Mouse (Mus musculus) heart, embryonic 16.5 days (tissue): ENCODE results near the gene Mdfi. TPM values are rescaled to one million over a fixed set of nuclear protein-coding genes. Genes with fewer than 3 reads are reported as not detected.

Source experiments
- ATAC-seq: fragments of 200-750 bp; cut with Nextera tagmentation; replicated peaks from 2 replicates; pipeline ENCODE4 v1.8.0; 2017; ENCODE audit warnings: moderate number of reproducible peaks; ENCODE audit not compliant: insufficient read depth, low FRiP score; ENCODE audit errors: extremely low read depth
- H3K27ac ChIP-seq: fragments of 300-500 bp; sonication (generic); 2 replicates; pipeline ENCODE4 v1.5.1; 2014; ENCODE audit warnings: mild to moderate bottlenecking, low read length, control low read depth, moderate library complexity
- H3K27me3 ChIP-seq: fragments of 300-500 bp; sonication (generic); 2 replicates; pipeline ENCODE4 v1.6.1; 2014; ENCODE audit warnings: low read length, mixed read lengths; ENCODE audit not compliant: control insufficient read depth, insufficient read depth
- H3K36me3 ChIP-seq: fragments of 300-500 bp; sonication (generic); 2 replicates; pipeline ENCODE4 v1.6.1; 2014; ENCODE audit not compliant: control insufficient read depth, insufficient read depth
- H3K4me1 ChIP-seq: fragments of 300-500 bp; sonication (generic); 2 replicates; pipeline ENCODE4 v1.6.1; 2014; ENCODE audit warnings: low read length, mixed read lengths; ENCODE audit not compliant: control insufficient read depth, insufficient read depth
- H3K4me2 ChIP-seq: fragments of 300-500 bp; sonication (generic); 2 replicates; pipeline ENCODE4 v1.6.1; 2014; ENCODE audit warnings: low read depth, mild to moderate bottlenecking, control low read depth, low read length
- H3K4me3 ChIP-seq: fragments of 300-500 bp; sonication (generic); 2 replicates; pipeline ENCODE4 v1.5.1; 2014; ENCODE audit warnings: mild to moderate bottlenecking, control low read depth, low read length
- H3K9ac ChIP-seq: fragments of 300-500 bp; sonication (generic); 2 replicates; pipeline ENCODE4 v1.6.1; 2014; ENCODE audit warnings: low read length, control low read depth
- H3K9me3 ChIP-seq: fragments of 300-500 bp; sonication (generic); replicated peaks from 2 replicates; pipeline ENCODE4 v1.6.1; 2016; ENCODE audit warnings: low read length; ENCODE audit not compliant: control insufficient read depth
- WGBS: fragments of 180-500 bp; shearing (Covaris S2); extraction: QIAGEN DNeasy Blood & Tissue Kit; methylation state at CpG from one replicate; pipeline ENCODE4 v1.1.7; 2014; 5-methylcytosine and 5-hydroxymethylcytosine counted together
- polyA plus RNA-seq: library from polyadenylated mRNA; unstranded; fragments of >200 nt; fragmentation: Nextera tagmentation; extraction: Ambion mirVana; gene quantifications from 2 replicates; pipeline ENCODE4 v1.2.1, GENCODE M21; 2015

The Mdfi gene
- polyA plus RNA-seq, 1 experiment from 2014 or later: 9.7 TPM

- Histone ChIP-seq H3K4me3 (no peak overlapping the region), H3K36me3 (no peaks in the 10 kb centered on the region), H3K9ac (no peak overlapping the region), H3K4me2 (no peak overlapping the region), H3K27ac (no peak overlapping the region), H3K9me3 (no peaks in the 10 kb centered on the region), H3K27me3 (no peaks in the 10 kb centered on the region), H3K4me1 (peaks cover 25% of the 10 kb centered on the region)
- 75% methylated on average over 9 of the region's 9 CpGs for WGBS
- no peak for ATAC-seq
Observed at GRCm38 (mm10) chr17:47797383-47797782, 37.1 kb downstream of the Mdfi start.

GRCm38 (mm10) chr17:47796968-47797367 is 37.5 kb downstream of the Mdfi start:
- no peak for ATAC-seq
- H3K9ac ChIP-seq: no peak overlapping the region
- H3K4me1 ChIP-seq: peaks cover 26% of the 10 kb centered on the region
- 0 out of 2 replicates have a peak, but pooled peaks cover under 1% of the 10 kb centered on the region for H3K36me3 ChIP-seq
- H3K27ac ChIP-seq: no peak overlapping the region
- no peak overlapping the region for H3K4me2 ChIP-seq
- H3K4me3 ChIP-seq: no peak overlapping the region
- H3K9me3 ChIP-seq: no peaks in the 10 kb centered on the region
- WGBS: 58% methylated on average over 4 of the region's 4 CpGs
- H3K27me3 ChIP-seq: no peaks in the 10 kb centered on the region

GRCm38 (mm10) chr17:47796156-47796816 is 38.2 kb downstream of the Mdfi start:
- Histone ChIP-seq H3K4me2 (peak overlapping the region; percentile 17), H3K27ac (no peak overlapping the region)

GRCm38 (mm10) chr17:47795446-47795845 is 39.0 kb downstream of the Mdfi start:
- ATAC-seq: no peak; the same call in 1 of the 2 replicates
- peaks cover 26% of the 10 kb centered on the region for H3K4me1 ChIP-seq
- no peak overlapping the region for H3K27ac ChIP-seq

More at GRCm38 (mm10) chr17:47796156-47796816, 38.2 kb downstream of the Mdfi start:
- no peak for ATAC-seq
- Histone ChIP-seq H3K9ac (no peak overlapping the region; the same call in 1 of the 2 replicates), H3K27me3 (no peaks in the 10 kb centered on the region), H3K4me3 (no peak overlapping the region), H3K9me3 (no peaks in the 10 kb centered on the region), H3K36me3 (peaks cover 5% of the 10 kb centered on the region; the same call in 1 of the 2 replicates), H3K4me1 (peaks cover 26% of the 10 kb centered on the region)
- WGBS: 42% methylated on average over 16 of the region's 16 CpGs

GRCm38 (mm10) chr17:47793377-47793776 is 41.1 kb downstream of the Mdfi start:
- 0 out of 2 replicates have a peak overlapping the region, but pooled peaks have one; percentile 16 for H3K9ac ChIP-seq
- 9% methylated on average over 9 of the region's 9 CpGs for WGBS
- no peak overlapping the region for H3K4me2 ChIP-seq
- H3K4me1 ChIP-seq: peaks cover 26% of the 10 kb centered on the region
- H3K27ac ChIP-seq: peak overlapping the region; percentile 60
- H3K4me3 ChIP-seq: no peak overlapping the region
- H3K9me3 ChIP-seq: no peaks in the 10 kb centered on the region
- no peaks in the 10 kb centered on the region for H3K27me3 ChIP-seq
- peaks cover 12% of the 10 kb centered on the region for H3K36me3 ChIP-seq
- peak; percentile 82 for ATAC-seq

More at GRCm38 (mm10) chr17:47795446-47795845, 39.0 kb downstream of the Mdfi start:
- Histone ChIP-seq H3K9me3 (no peaks in the 10 kb centered on the region), H3K9ac (no peak overlapping the region), H3K4me3 (no peak overlapping the region), H3K4me2 (no peak overlapping the region), H3K27me3 (no peaks in the 10 kb centered on the region), H3K36me3 (peaks cover 5% of the 10 kb centered on the region; the same call in 1 of the 2 replicates)
- WGBS: 51% methylated on average over 3 of the region's 3 CpGs

GRCm38 (mm10) chr17:47792098-47792863 is 42.2 kb downstream of the Mdfi start:
- Histone ChIP-seq H3K4me3 (no peak overlapping the region), H3K36me3 (peaks cover 16% of the 10 kb centered on the region), H3K9me3 (no peaks in the 10 kb centered on the region), H3K27ac (peak overlapping the region; percentile 60; the same call in 1 of the 2 replicates), H3K4me2 (no peak overlapping the region), H3K9ac (peak overlapping the region; percentile 30; the same call in 1 of the 2 replicates), H3K27me3 (no peaks in the 10 kb centered on the region), H3K4me1 (peaks cover 26% of the 10 kb centered on the region)
- peak; percentile 17 for ATAC-seq
- WGBS: 26% methylated on average over 15 of the region's 15 CpGs

GRCm38 (mm10) chr17:47788996-47789395 is 45.5 kb downstream of the Mdfi start:
- H3K9me3 ChIP-seq: no peaks in the 10 kb centered on the region
- 78% methylated on average over 6 of the region's 6 CpGs for WGBS

GRCm38 (mm10) chr17:47788306-47788705 is 46.2 kb downstream of the Mdfi start:
- Histone ChIP-seq H3K4me1 (peaks cover 9% of the 10 kb centered on the region), H3K27ac (no peak overlapping the region), H3K27me3 (no peaks in the 10 kb centered on the region), H3K36me3 (peaks cover 16% of the 10 kb centered on the region), H3K9ac (no peak overlapping the region), H3K4me3 (no peak overlapping the region), H3K9me3 (no peaks in the 10 kb centered on the region), H3K4me2 (no peak overlapping the region)
- no peak for ATAC-seq
- WGBS: 22% methylated on average over 4 of the region's 4 CpGs

More at GRCm38 (mm10) chr17:47788996-47789395, 45.5 kb downstream of the Mdfi start:
- H3K4me2 ChIP-seq: no peak overlapping the region
- peaks cover 16% of the 10 kb centered on the region for H3K36me3 ChIP-seq
- H3K9ac ChIP-seq: no peak overlapping the region
- H3K4me3 ChIP-seq: no peak overlapping the region
- no peak for ATAC-seq
- peaks cover 14% of the 10 kb centered on the region for H3K4me1 ChIP-seq
- H3K27ac ChIP-seq: no peak overlapping the region
- no peaks in the 10 kb centered on the region for H3K27me3 ChIP-seq

GRCm38 (mm10) chr17:47787632-47788031 is 46.9 kb downstream of the Mdfi start:
- H3K9me3 ChIP-seq: no peaks in the 10 kb centered on the region
- H3K36me3 ChIP-seq: peaks cover 16% of the 10 kb centered on the region
- H3K27me3 ChIP-seq: no peaks in the 10 kb centered on the region
- H3K4me2 ChIP-seq: no peak overlapping the region
- WGBS: 56% methylated on average over 8 of the region's 8 CpGs
- peaks cover 3% of the 10 kb centered on the region; the same call in 1 of the 2 replicates for H3K4me1 ChIP-seq
- ATAC-seq: no peak
- H3K4me3 ChIP-seq: no peak overlapping the region
- no peak overlapping the region for H3K27ac ChIP-seq
- H3K9ac ChIP-seq: no peak overlapping the region
